Mouse (Mus musculus) myocyte (in vitro differentiated cells): ENCODE measurements around the gene Mgat4a.

Experiments
- E2F4 ChIP-seq: IDR thresholded peaks from one replicate; pipeline ENCODE4 v1.6.1; 2011; ENCODE audit warnings: mild to moderate bottlenecking, control low read depth, moderate library complexity; ENCODE audit not compliant: insufficient read depth
- MAX ChIP-seq: IDR thresholded peaks from one replicate; pipeline ENCODE4 v1.6.1; 2011; ENCODE audit warnings: low read depth, mild to moderate bottlenecking, control low read depth
- MYOG ChIP-seq, 3 experiments: IDR thresholded peaks; one replicate each; pipeline ENCODE4 v1.6.1; 2011; ENCODE audit warnings: control low read depth in 2 of 3, low read depth in 2 of 3, mild to moderate bottlenecking in 2 of 3; ENCODE audit not compliant: insufficient read length in 2 of 3, control insufficient read depth in 1 of 3, insufficient read depth in 1 of 3
- POLR2A ChIP-seq: IDR thresholded peaks from one replicate; pipeline ENCODE4 v1.6.1; 2011; ENCODE audit warnings: low read depth, mild to moderate bottlenecking, control low read depth, moderate library complexity; ENCODE audit not compliant: insufficient read length
- POLR2AphosphoS2 ChIP-seq: IDR thresholded peaks from one replicate; pipeline ENCODE4 v1.6.1; 2011; ENCODE audit warnings: low read depth, control low read depth; ENCODE audit not compliant: insufficient read length
- SRF ChIP-seq: IDR thresholded peaks from one replicate; pipeline ENCODE4 v1.6.1; 2011; ENCODE audit warnings: low read depth; ENCODE audit not compliant: control insufficient read depth, insufficient read length
- TCF12 ChIP-seq: IDR thresholded peaks from one replicate; pipeline ENCODE4 v1.6.1; 2011; ENCODE audit warnings: mild to moderate bottlenecking, control low read depth; ENCODE audit not compliant: poor library complexity, insufficient read depth, severe bottlenecking
- TCF3 ChIP-seq: IDR thresholded peaks from one replicate; pipeline ENCODE4 v1.6.1; 2011; ENCODE audit warnings: low read depth, control low read depth; ENCODE audit not compliant: insufficient read length
- USF1 ChIP-seq: IDR thresholded peaks from one replicate; pipeline ENCODE4 v1.6.1; 2011; ENCODE audit warnings: low read depth, mild to moderate bottlenecking, control low read depth, moderate library complexity

- TF ChIP-seq MAX: no peak
- TF ChIP-seq POLR2AphosphoS2: no peak
- TF ChIP-seq E2F4: no peak
- TF ChIP-seq POLR2A: no peak
- no peak for TF ChIP-seq USF1
- TF ChIP-seq TCF3: no peak
- no peak for TF ChIP-seq SRF
- TF ChIP-seq MYOG (IDR thresholded peaks at IDR 0.05; ENCODE audit: control insufficient read depth in 1 of 3, insufficient read depth in 1 of 3, insufficient read length in 2 of 3, low read depth in 2 of 3): no peak
- TF ChIP-seq TCF12: no peak
These were observed 37.2 kb downstream of the Mgat4a start for GRCm38 (mm10) chr1:37503656-37504055.
